Mouse (Mus musculus): ENCODE data around the gene Eif2b3.

The Eif2b3 gene

DNA sequence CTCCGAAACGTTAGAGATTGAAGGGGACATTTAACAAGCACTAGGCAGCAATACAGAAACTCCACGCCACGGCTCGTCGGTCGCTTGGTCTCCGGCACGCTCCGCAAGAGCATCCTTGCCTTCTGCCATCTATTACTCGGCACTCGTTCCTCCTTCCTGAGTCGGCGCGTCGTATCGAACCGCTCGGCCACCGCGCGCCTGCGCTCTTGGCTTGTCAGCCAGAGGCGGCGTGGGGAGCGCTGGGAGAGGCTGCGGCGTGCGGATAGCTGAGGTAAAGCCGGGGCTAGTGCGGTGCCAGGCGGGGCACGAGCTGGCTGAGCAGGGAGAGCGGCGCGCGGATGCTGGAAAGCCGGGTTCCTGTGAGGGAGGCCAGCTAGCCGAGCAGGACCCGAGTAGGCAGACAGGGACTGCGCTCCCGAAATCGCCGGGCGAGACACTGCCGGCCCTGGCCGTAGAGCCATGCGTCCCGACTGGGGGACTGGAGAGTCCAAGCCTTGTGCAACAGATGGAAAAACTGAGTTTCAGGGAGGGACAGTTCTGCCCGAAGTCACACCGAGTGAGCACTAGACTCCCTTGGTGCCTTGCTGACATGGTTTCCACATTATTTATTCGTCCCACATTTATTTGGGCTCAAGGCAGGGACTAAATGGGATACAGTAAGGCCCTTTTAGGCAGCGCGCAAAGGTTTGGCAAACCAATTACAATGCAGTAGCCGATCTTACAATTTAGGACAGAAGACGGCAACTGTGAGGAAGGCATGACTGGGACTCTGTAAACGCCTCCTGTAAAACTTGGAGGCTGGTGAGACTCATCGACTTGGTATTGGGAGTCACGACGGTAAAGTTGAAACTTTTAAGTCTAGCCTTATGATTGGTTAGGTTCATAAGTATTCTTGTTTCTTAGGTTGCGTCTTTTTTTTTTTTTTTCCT, at the start of gene Eif2b3:
Gene Eif2b3, plus strand, starts transcription at position 197 of the 929 bp plus-strand sequence.
- DNase-seq (ENCODE audit: low spot score in 2 of 2), result peak; percentile 82 to 88

DNA sequence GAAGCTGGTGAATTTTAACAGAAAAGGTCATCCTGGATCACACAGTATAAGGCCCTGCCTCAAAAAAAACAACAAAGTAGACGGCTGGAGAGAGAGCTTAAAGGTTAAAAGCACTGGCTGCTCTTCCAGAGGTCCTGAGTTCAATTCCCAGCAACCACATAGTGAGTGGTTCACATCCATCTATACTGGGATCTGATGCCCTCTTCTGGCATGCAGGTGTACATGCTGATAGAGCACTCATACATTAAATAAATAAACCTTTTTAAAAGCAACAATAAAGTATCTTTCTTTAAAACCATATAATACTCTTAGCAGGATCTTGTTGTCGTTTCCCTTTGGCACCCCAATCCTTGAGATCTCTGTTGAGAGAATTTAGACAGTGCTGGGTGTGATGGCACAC, 42.7 kb upstream of the Eif2b3 start:
- DNase-seq (ENCODE audit: low spot score in 2 of 2), result no peak

DNA sequence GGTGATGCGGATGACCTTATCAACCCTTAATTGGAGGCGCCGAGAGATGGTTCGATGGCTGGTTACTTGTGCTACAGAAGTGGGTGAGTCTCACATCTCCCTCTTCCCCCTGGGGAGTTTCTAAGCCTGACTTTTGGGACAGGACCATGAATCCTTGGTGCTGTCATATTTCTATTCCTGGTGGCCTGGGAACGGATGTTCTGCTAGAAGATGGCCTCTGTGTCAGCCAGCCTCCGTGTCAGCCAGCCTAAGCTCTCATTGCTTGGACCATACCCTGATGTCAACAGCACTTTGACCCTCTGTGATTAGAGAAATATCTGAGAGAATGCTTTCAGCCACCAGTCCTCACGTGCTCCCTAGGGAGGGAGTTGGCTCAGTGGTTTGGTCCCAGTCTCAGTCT, 33.5 kb upstream of the Eif2b3 start:
- DNase-seq (ENCODE audit: low spot score in 2 of 2), result no peak

DNA sequence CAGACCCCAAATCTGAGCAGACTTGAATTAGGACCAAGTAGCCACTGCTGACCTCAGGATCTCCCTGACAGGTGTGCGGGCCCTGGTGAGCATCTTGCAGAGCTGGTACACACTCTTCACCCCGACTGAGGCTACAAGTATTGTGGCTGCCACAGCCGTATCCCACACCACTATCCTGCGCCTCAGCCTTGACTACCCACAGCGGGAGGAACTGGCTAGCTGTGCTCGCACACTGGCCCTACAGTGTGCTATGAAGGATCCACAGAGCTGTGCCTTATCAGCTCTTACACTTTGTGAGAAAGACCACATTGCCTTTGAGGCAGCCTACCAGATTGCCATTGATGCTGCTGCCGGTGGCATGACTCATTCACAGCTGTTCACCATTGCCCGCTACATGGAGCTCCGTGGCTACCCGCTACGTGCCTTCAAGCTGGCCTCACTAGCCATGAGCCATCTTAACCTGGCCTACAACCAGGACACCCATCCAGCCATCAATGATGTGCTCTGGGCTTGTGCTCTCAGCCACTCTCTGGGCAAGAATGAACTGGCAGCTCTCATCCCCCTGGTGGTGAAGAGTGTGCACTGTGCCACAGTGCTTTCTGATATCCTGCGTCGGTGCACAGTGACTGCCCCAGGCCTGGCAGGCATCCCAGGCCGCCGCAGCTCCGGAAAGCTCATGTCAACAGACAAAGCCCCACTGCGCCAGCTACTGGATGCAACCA, 32.6 kb upstream of the Eif2b3 start:
- DNase-seq (ENCODE audit: low spot score in 2 of 2), result peak in 1 of 2 experiments; percentile 43

DNA sequence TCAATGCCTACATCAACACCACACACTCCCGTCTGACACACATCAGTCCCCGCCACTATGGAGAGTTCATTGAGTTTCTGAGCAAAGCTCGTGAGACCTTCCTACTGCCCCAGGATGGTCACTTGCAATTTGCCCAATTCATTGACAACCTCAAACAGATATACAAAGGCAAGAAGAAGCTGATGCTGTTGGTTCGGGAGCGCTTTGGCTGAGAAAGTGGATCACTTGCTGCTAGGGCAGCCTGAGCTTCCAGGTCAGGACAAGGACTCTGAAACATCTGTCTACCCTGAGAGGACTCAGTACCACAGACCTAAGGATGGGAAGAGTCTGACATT, 32.1 kb upstream of the Eif2b3 start:
- no peak for DNase-seq (ENCODE audit: low spot score in 2 of 2)

DNA sequence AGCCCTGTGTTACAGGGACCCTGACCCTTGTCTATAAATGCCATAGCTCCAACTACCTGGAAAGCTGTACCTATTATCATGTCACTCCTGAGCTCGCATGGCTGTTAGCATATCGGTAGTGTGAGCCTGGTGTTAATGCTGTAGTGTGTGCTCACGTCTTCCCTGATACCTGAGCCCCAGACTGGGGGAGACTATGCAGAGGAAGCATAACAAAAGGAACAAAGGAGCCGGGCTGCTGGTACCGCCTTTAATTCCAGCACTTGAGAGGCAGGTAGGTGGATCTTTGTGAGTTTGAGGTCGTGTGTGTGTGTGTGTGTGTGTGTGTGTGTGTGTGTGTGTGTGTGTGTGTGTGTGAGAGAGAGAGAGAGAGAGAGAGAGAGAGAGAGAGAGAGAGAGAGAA, 29.5 kb upstream of the Eif2b3 start:
- DNase-seq (ENCODE audit: low spot score in 2 of 2), result no peak

DNA sequence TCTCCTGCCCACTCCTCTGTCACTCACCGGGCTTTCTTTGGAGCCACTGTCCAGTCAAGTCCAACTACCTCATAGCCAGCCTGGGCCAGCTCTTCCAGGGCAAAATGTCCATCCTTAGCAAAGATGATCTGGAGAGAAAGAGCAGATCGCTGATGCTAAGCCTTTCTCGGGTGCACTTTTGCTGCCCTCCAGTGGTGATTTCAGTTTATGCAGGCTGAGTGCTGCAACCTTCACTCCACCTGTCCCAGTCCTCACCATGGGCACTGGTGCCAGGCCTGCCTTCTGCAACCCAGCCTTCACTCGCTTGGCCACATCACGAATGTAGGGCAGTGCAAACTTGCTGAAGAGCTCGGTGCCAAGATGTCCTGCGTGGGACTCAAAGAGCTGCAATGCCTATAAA, 27.8 kb upstream of the Eif2b3 start:
- peak; percentile 61 to 81 for DNase-seq (ENCODE audit: low spot score in 2 of 2)

DNA sequence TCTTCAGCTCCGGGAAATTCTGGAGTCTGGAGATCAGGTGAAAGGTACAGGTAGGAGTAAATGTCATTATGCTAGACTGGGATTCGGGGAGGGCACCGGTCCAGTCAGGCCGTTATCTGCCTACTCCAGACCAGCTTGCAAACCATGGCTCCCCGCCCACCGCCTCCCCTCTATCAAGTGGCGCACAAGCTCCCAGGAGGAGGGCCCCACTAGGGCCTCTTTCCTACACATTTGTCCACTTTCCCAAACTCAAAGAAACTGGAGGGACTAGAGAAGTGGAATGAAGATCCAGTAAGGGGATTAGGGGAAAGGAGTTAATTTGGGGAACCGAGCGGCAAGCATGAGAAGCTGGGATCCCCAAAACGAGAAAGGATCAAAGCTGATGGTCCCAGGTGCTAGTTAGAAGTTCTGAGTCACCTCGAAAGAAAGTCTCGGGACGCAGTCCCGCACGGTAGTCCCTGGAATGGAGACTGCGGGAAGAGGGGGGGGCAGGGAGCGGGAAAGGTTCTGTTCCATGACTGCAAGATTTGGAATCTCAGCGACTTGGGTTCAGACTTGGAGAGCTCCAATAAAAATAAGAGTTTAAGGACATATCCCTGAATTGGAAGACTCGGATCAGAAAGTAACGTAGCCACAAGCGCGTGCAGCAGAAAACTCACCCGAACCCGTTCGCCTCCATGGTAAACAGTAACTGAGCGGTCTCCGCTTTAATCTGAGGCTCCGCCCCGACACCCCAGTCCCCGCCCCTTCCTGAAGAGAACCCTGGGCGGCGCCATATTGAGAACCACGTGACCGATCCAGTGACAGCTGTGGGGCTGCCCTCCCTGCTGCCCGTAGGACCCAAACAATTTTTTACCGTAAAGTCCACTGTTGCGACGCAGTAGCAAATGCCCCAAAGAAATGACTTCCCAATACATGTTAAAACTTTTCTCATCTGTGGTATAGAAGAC, 25.3 kb upstream of the Eif2b3 start, which contains the start of gene Urod:
Gene Urod, minus strand, starts transcription at position 742 of the 950 bp plus-strand sequence.
- peak; percentile 91 to 94 for DNase-seq (ENCODE audit: low spot score in 2 of 2)

DNA sequence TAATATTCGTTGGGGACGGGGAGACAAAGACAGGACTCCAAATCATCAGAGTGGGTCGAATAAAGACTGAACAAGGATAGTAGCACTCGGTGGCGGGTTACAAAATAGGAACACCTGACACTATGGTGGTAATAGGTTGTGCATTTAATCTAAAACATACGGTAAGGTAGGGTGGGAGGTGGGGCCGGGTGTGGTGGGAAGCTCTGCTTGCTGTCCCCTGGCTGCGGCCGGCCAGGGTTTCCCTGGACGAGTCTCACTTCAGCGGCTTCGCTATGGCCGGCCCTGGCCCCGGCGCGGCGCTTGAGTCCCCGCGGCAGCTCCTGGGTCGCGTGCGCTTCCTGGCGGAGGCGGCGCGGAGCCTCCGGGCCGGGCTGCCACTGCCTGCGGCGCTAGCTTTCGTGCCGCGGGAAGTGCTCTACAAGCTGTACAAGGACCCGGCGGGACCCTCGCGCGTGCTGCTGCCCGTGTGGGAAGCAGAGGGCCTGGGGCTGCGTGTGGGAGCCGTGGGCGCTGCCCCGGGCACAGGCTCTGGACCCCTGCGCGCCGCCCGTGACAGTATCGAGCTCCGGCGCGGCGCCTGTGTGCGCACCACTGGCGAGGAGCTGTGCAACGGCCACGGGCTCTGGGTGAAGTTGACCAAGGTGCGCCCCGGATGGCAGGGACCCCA, 23.9 kb upstream of the Eif2b3 start, which contains the start of gene Hectd3:
Gene Hectd3, plus strand, starts transcription at position 187 of the 667 bp plus-strand sequence.
- peak; percentile 48 to 59 for DNase-seq (ENCODE audit: low spot score in 2 of 2)

DNA sequence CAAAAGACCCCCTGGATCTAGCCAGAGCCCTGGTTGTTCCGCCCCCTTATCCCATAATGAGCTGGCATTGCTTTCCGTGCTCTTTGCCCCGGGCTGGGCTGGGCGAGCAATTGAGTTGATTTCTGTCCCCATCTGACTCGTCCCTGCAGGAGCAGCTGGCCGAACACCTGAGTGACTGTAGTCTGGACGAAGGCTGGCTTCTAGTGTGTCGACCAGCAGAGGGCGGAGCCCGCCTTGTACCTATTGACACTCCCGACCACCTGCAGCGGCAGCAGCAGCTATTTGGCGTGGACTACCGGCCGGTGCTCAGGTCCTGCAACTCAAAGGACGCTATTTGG, 23.4 kb upstream of the Eif2b3 start:
- peak in 1 of 2 experiments; percentile 61 for DNase-seq (ENCODE audit: low spot score in 2 of 2)

DNA sequence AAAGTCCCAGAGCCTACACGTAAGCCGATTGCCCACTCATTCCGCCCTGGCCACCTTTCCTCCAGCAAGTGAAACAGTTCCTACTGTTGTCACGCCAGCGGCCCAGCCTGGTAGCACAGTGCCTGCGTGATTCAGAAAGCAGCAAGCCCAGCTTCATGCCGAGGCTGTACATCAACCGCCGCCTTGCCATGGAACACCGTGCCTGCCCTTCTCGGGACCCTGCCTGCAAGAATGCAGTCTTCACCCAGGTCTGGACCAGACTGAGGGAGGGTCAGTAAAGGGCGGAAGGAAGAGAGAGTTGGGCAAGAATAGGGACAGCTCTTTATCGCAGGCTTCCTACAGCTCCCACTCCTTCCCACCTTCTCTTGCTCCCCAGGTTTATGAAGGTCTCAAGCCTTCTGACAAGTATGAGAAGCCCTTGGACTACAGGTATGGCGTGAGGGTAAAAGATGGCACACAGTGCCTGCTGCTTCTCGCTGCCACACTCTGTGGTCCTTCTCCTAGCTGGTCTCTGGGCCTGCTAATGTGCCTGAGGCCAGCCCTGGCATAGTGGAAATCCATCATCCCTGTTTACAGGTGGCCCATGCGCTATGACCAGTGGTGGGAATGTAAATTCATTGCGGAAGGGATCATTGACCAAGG, 19.6 kb upstream of the Eif2b3 start:
- DNase-seq (ENCODE audit: low spot score in 2 of 2), result no peak

DNA sequence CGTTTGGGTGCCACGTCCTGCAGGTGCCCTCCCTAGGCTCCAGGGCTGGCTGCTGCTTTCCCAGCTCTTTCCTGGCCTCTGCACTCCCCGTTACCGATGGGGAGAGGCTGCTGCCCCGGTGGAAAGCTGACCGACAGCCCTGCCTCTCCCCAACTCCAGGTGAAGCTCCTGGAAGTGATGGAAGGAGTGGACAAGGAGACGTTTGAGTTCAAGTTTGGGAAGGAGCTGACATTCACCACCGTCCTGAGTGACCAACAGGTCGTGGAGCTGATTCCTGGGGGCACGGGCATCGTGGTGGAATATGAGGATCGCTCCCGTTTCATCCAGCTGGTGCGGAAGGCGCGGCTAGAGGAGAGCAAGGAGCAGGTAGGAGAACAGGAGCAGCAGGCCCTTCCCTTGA, 17.2 kb upstream of the Eif2b3 start:
- DNase-seq (ENCODE audit: low spot score in 2 of 2), result no peak

DNA sequence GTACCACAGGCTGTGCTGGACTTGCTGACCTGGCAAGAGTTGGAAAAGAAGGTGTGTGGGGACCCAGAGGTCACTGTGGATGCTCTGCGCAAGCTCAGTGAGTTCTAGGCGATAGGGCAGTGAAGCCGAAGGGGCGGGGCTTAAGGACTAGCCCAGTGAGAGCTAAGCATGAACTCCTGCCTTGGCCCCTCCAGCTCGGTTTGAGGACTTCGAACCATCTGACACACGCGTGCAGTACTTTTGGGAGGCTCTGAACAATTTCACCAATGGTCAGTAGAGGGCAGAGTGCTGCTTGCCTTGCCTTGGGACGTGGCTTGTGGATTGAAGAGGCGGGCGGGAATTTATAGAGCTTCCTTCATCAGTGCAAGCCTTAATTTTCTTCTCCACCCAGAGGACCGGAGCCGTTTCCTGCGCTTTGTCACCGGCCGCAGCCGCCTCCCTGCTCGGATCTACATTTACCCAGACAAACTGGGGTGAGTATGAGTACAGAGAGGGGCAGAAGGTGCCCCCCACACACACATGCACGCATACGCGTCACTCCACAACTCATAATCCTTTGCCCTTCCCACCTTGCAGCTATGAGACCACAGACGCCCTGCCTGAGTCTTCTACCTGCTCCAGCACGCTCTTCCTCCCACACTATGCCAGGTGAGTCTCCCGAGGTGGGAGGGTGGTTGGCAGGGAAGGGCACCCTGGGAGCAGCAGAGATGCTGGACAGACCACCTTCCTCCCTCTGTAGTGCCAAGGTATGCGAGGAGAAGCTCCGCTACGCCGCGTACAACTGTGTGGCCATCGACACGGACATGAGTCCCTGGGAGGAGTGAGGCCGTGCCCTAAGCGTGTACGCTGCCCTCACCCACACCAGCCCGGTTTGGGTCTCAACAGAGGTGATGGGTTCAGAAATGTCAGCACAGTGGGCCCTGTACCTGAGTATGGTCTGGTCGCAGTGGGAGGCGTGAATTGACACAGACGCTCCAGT, 16.4 kb upstream of the Eif2b3 start:
- DNase-seq (ENCODE audit: low spot score in 2 of 2), result peak in 1 of 2 experiments; percentile 50

- DNase-seq (ENCODE audit: low spot score in 2 of 2), result no peak
Measured at GRCm38 (mm10) chr4:117004649-117005048, 14.6 kb upstream of the Eif2b3 start.

DNA sequence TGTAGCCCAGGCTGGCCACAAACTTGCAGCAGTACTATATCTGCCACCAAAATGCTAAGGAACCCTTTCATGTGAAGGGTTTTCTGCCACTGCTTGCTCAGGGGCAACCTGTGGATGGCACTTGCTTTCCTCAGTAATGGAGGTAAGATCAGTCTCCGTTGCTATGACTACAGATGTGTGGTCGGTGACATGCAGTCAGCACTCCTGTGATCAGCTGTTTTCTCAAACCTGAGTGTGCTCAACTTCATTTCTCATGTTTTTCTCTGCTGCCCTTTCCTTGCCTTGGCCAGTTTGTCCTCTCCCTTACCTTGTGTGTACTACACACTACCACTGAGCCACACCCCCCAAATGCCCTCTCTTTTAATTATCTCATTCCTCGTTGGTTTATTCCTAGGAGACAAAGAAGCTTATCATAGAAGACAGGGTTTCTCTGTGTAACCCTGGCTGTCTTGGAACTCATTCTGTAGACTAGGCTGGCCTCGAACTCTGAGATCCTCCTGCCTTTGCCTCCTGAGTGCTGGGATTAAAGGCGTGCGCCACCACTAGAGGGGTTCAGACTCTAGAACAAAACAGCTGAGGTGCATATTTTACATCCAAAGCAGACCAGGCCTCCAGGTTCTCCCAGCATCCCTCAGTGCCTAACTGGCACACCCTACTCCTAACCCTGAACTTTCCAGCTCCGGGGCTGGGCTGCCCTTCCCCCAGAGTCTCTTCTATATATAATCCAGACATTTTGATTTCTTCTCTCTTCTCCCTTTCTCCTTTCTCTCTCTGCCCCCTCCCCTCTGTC, 13.4 kb upstream of the Eif2b3 start:
- DNase-seq (ENCODE audit: low spot score in 2 of 2), result no peak

DNA sequence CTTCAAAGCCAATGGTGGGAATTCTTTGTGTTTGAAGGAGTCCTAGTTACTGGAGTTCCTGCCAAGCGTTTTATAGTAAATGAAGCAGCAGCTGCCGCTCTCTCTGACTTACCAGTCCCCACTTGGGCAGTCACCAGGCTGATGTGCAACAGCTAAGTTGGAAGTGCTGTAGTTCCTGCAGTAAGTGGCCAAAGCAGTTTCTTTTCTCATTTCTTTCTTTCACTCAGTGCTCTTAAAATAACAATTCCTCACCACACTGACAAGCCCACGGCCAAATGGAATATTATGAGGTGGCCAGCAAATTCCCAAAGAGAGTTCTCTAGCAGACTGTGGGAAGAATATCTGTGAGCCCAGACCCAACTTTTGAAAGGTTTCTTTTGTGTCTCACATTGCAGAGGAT, 12.1 kb upstream of the Eif2b3 start:
- no peak for DNase-seq (ENCODE audit: low spot score in 2 of 2)

DNA sequence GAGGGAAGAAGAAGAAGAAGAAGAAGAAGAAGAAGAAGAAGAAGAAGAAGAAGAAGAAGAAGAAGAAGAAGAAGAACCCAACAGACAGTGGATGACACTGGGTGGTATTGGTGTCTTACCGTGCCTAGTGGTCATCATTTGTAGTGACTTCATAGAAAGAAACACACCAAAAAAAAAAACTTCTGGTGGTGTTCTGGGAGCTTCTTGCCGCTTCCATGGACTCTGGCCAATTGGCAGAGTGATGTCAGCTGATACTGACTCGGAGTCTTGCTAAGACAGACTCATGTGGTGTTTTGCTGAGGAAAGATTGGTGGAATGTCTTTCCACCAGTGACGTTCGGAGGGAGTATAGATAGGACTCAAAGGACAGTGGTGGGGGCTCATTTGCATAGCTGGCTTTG, 9.0 kb upstream of the Eif2b3 start:
- DNase-seq (ENCODE audit: low spot score in 2 of 2), result no peak

DNA sequence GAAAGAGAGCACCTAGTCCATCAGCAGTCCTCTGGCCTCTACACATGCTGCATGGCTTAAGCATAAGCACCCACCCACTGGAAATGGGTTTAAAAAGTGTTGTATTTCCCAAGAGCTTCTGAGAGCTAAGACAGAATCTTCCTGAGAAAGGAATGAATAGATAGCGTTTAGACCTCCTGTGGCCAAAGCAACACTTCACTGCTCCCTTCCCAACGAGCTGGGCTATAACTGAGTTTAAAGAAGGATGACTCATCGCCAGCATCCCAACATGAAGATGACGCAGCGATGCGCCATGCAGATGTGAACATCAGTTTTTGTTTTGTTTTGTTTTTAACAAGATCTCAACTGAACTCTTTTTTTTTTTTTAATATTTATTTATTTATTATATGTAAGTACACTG, 5.6 kb upstream of the Eif2b3 start:
- DNase-seq (ENCODE audit: low spot score in 2 of 2), result no peak
